Mouse (Mus musculus): ENCODE data around the gene Spryd4.

- TF ChIP-seq CTCF (IDR thresholded peaks at IDR 0.05) (no peak), EP300 (IDR thresholded peaks at IDR 0.05) (no peak)
Observed at GRCm38 (mm10) chr10:128225538-128225937, 13.9 kb upstream of the Spryd4 start, which contains the start of gene Mip.

Data from lung, postnatal 0 days (tissue).